Mouse (Mus musculus) hindbrain, embryonic 16.5 days (tissue): ENCODE measurements around the gene Enpp1. TPM values are rescaled to one million over a fixed set of nuclear protein-coding genes. Genes with fewer than 3 reads are reported as not detected.

Source experiments
- ATAC-seq: fragments of 200-750 bp; cut with Nextera tagmentation; 2 replicates; pipeline ENCODE4 v1.8.0; 2017; ENCODE audit warnings: moderate TSS enrichment, moderate library complexity
- H3K27ac ChIP-seq: fragments of 300-500 bp; sonication (generic); 2 replicates; pipeline ENCODE4 v1.5.1; 2014; ENCODE audit warnings: low read depth, mild to moderate bottlenecking, control low read depth, low read length, moderate library complexity
- H3K27me3 ChIP-seq: fragments of 300-500 bp; sonication (generic); replicated peaks from 2 replicates; pipeline ENCODE4 v1.6.1; 2014; ENCODE audit warnings: low read length; ENCODE audit not compliant: control insufficient read depth, insufficient read depth
- H3K36me3 ChIP-seq: fragments of 300-500 bp; sonication (generic); 2 replicates; pipeline ENCODE4 v1.6.1; 2014; ENCODE audit warnings: mild to moderate bottlenecking, low read length, moderate library complexity, mixed read lengths; ENCODE audit not compliant: control insufficient read depth, insufficient read depth
- H3K4me1 ChIP-seq: fragments of 300-500 bp; sonication (generic); 2 replicates; pipeline ENCODE4 v1.6.1; 2014; ENCODE audit warnings: low read depth, low read length; ENCODE audit not compliant: control insufficient read depth, insufficient read depth
- H3K4me2 ChIP-seq: fragments of 300-500 bp; sonication (generic); 2 replicates; pipeline ENCODE4 v1.6.1; 2014; ENCODE audit warnings: mild to moderate bottlenecking, low read length, control low read depth, moderate library complexity
- H3K4me3 ChIP-seq: fragments of 300-500 bp; sonication (generic); 2 replicates; pipeline ENCODE4 v1.5.1; 2014; ENCODE audit warnings: mild to moderate bottlenecking, low read length, control low read depth, moderate library complexity
- H3K9ac ChIP-seq: fragments of 300-500 bp; sonication (generic); 2 replicates; pipeline ENCODE4 v1.6.1; 2014; ENCODE audit warnings: low read depth, mild to moderate bottlenecking, control low read depth, low read length, moderate library complexity
- H3K9me3 ChIP-seq: fragments of 300-500 bp; sonication (generic); 2 replicates; pipeline ENCODE4 v1.6.1; 2014; ENCODE audit warnings: mild to moderate bottlenecking, low read length, moderate library complexity; ENCODE audit not compliant: control insufficient read depth
- WGBS: fragments of 180-500 bp; shearing (Covaris S2); extraction: QIAGEN DNeasy Blood & Tissue Kit; methylation state at CpG from one replicate; pipeline ENCODE4 v1.1.7; 2014; 5-methylcytosine and 5-hydroxymethylcytosine counted together
- polyA plus RNA-seq: library from polyadenylated mRNA; unstranded; fragments of >200 nt; fragmentation: Nextera tagmentation; extraction: Ambion mirVana; gene quantifications from 2 replicates; pipeline ENCODE4 v1.2.1, GENCODE M21; 2015

Gene Enpp1
- polyA plus RNA-seq: 3.8 and 4.2 TPM in 2 replicates

- H3K9me3 ChIP-seq: no peaks in the 10 kb centered on the region
- peak within 1 kb of the TSS; percentile 97 for H3K4me2 ChIP-seq
- H3K27ac ChIP-seq: no peak within 1 kb of the TSS
- no peaks in the 10 kb centered on the region for H3K27me3 ChIP-seq
- H3K4me1 ChIP-seq: peaks cover 3% of the 10 kb centered on the region
- peak within 1 kb of the TSS; percentile 80 for H3K9ac ChIP-seq
- peak within 1 kb of the TSS; percentile 77 for H3K4me3 ChIP-seq
- H3K36me3 ChIP-seq: no peaks in the 10 kb centered on the region
- under 1% methylated on average over 75 of the region's 79 CpGs for WGBS
- ATAC-seq: peak; percentile 86
Measured at GRCm38 (mm10) chr10:24711480-24712366, at the start of gene Enpp1. Enpp1 (minus strand) TSS chr10:24712159.

- Histone ChIP-seq H3K4me1 (no peaks in the 10 kb centered on the region; the same call in 1 of the 2 replicates), H3K27me3 (no peaks in the 10 kb centered on the region), H3K4me2 (no peak overlapping the region), H3K4me3 (no peak overlapping the region), H3K9ac (no peak overlapping the region), H3K9me3 (peaks cover 2% of the 10 kb centered on the region; the same call in 1 of the 2 replicates), H3K27ac (no peak overlapping the region), H3K36me3 (no peaks in the 10 kb centered on the region)
- ATAC-seq: no peak
- 67% methylated on average over 8 of the region's 8 CpGs for WGBS
Measured at GRCm38 (mm10) chr10:24758326-24758915, 46.5 kb upstream of the Enpp1 start.

- Histone ChIP-seq H3K4me1 (no peaks in the 10 kb centered on the region; the same call in 1 of the 2 replicates), H3K9me3 (peaks cover 2% of the 10 kb centered on the region; the same call in 1 of the 2 replicates), H3K27ac (0 out of 2 replicates have a peak overlapping the region, but pooled peaks have one; percentile 23), H3K27me3 (no peaks in the 10 kb centered on the region), H3K9ac (no peak overlapping the region), H3K36me3 (no peaks in the 10 kb centered on the region), H3K4me2 (peak overlapping the region; percentile 20), H3K4me3 (no peak overlapping the region)
- 0 out of 2 replicates have a peak, but pooled peaks have one; percentile 34 for ATAC-seq
- 38% methylated on average over 9 of the region's 9 CpGs for WGBS
Measured at GRCm38 (mm10) chr10:24754874-24755540, 43.0 kb upstream of the Enpp1 start.

- Histone ChIP-seq H3K36me3 (no peaks in the 10 kb centered on the region), H3K4me1 (no peaks in the 10 kb centered on the region; the same call in 1 of the 2 replicates), H3K4me3 (peak overlapping the region; percentile 11), H3K27me3 (no peaks in the 10 kb centered on the region), H3K27ac (no peak overlapping the region), H3K4me2 (peak overlapping the region; percentile 20), H3K9me3 (peaks cover 2% of the 10 kb centered on the region; the same call in 1 of the 2 replicates), H3K9ac (no peak overlapping the region)
- WGBS: 51% methylated on average over 11 of the region's 11 CpGs
- ATAC-seq: 0 out of 2 replicates have a peak, but pooled peaks have one; percentile 45
Measured at GRCm38 (mm10) chr10:24754251-24754835, 42.4 kb upstream of the Enpp1 start.

- H3K9me3 ChIP-seq: peaks cover 2% of the 10 kb centered on the region; the same call in 1 of the 2 replicates
- no peak overlapping the region for H3K27ac ChIP-seq
- WGBS: 80% methylated on average over 16 of the region's 16 CpGs
- no peak for ATAC-seq
- H3K4me1 ChIP-seq: no peaks in the 10 kb centered on the region; the same call in 1 of the 2 replicates
- H3K4me2 ChIP-seq: peak overlapping the region; percentile 20
- no peak overlapping the region for H3K9ac ChIP-seq
- no peaks in the 10 kb centered on the region for H3K27me3 ChIP-seq
- no peak overlapping the region for H3K4me3 ChIP-seq
- no peaks in the 10 kb centered on the region for H3K36me3 ChIP-seq
Measured at GRCm38 (mm10) chr10:24753536-24754250, 41.7 kb upstream of the Enpp1 start.

GRCm38 (mm10) chr10:24742950-24743487 is 31.1 kb upstream of the Enpp1 start:
- H3K9ac ChIP-seq: no peak overlapping the region
- no peaks in the 10 kb centered on the region for H3K4me1 ChIP-seq
- H3K27ac ChIP-seq: no peak overlapping the region
- H3K9me3 ChIP-seq: no peaks in the 10 kb centered on the region
- 86% methylated on average over 13 of the region's 13 CpGs for WGBS
- H3K4me3 ChIP-seq: no peak overlapping the region
- no peak for ATAC-seq
- no peaks in the 10 kb centered on the region for H3K27me3 ChIP-seq
- H3K36me3 ChIP-seq: no peaks in the 10 kb centered on the region
- no peak overlapping the region for H3K4me2 ChIP-seq

- 0 out of 2 replicates have a peak, but pooled peaks have one; percentile 30 for ATAC-seq
- Histone ChIP-seq H3K27ac (no peak overlapping the region), H3K27me3 (no peaks in the 10 kb centered on the region), H3K9ac (no peak overlapping the region), H3K9me3 (no peaks in the 10 kb centered on the region), H3K4me2 (no peak overlapping the region), H3K4me1 (no peaks in the 10 kb centered on the region), H3K36me3 (no peaks in the 10 kb centered on the region), H3K4me3 (no peak overlapping the region)
- WGBS: 73% methylated on average over 7 of the region's 7 CpGs
Measured at GRCm38 (mm10) chr10:24741229-24742198, 29.6 kb upstream of the Enpp1 start.
